Mouse (Mus musculus): ENCODE measurements at regions not wholly inside any gene's neighbourhood (a gene's known extent, or its start where the extent isn't known, plus 50 kb on each side); places are given as distances from the start of the nearest gene placed in this dataset.

- ATAC-seq (ENCODE audit: insufficient number of reproducible peaks, low FRiP score, low TSS enrichment, low read depth) = no peak
- H3K4me3 ChIP-seq (ENCODE audit: low read depth, low read length) = no peak overlapping the region
These were observed 248.0 kb upstream of the Nr4a3 start for GRCm38 (mm10) chr4:47796977-47797376.

GRCm38 (mm10) chr4:47799165-47799564 is 245.8 kb upstream of the Nr4a3 start:
- Histone ChIP-seq H3K4me1 (ENCODE audit: control insufficient read depth, insufficient read depth, low read length) (no peaks in the 10 kb centered on the region), H3K9ac (ENCODE audit: low read length) (no peak overlapping the region), H3K4me2 (ENCODE audit: low read depth, severe bottlenecking) (no peak overlapping the region), H3K4me3 (ENCODE audit: low read depth, low read length) (no peak overlapping the region), H3K27ac (replicated peaks; ENCODE audit: low read depth, low read length) (no peak overlapping the region), H3K27me3 (ENCODE audit: control insufficient read depth, insufficient read depth, low read length) (no peaks in the 10 kb centered on the region), H3K9me3 (ENCODE audit: control insufficient read depth, low read length) (no peaks in the 10 kb centered on the region), H3K36me3 (ENCODE audit: control insufficient read depth, insufficient read depth, low read length) (no peaks in the 10 kb centered on the region)
- 93% methylated on average over 5 of the region's 5 CpGs for whole genome bisulfite sequencing
- no peak for ATAC-seq (ENCODE audit: insufficient number of reproducible peaks, low FRiP score, low TSS enrichment, low read depth)
- DNase-seq (ENCODE audit: low spot score) = no peak

More at GRCm38 (mm10) chr4:47796977-47797376, 248.0 kb upstream of the Nr4a3 start:
- Histone ChIP-seq H3K9me3 (ENCODE audit: control insufficient read depth, low read length) (no peaks in the 10 kb centered on the region), H3K4me1 (ENCODE audit: control insufficient read depth, insufficient read depth, low read length) (no peaks in the 10 kb centered on the region), H3K9ac (ENCODE audit: low read length) (no peak overlapping the region), H3K4me2 (ENCODE audit: low read depth, severe bottlenecking) (no peak overlapping the region), H3K36me3 (ENCODE audit: control insufficient read depth, insufficient read depth, low read length) (no peaks in the 10 kb centered on the region), H3K27me3 (ENCODE audit: control insufficient read depth, insufficient read depth, low read length) (no peaks in the 10 kb centered on the region), H3K27ac (replicated peaks; ENCODE audit: low read depth, low read length) (no peak overlapping the region)
- WGBS = 60% methylated on average over 4 of the region's 4 CpGs
- no peak for DNase-seq (ENCODE audit: low spot score)

GRCm38 (mm10) chr4:47803111-47803510 is 241.8 kb upstream of the Nr4a3 start:
- ATAC-seq (ENCODE audit: insufficient number of reproducible peaks, low FRiP score, low TSS enrichment, low read depth) (no peak), DNase-seq (ENCODE audit: low spot score) (no peak)
- Histone ChIP-seq H3K9ac (ENCODE audit: low read length) (no peak overlapping the region), H3K27ac (replicated peaks; ENCODE audit: low read depth, low read length) (no peak overlapping the region), H3K4me3 (ENCODE audit: low read depth, low read length) (no peak overlapping the region), H3K4me1 (ENCODE audit: control insufficient read depth, insufficient read depth, low read length) (no peaks in the 10 kb centered on the region), H3K4me2 (ENCODE audit: low read depth, severe bottlenecking) (no peak overlapping the region), H3K9me3 (ENCODE audit: control insufficient read depth, low read length) (no peaks in the 10 kb centered on the region), H3K27me3 (ENCODE audit: control insufficient read depth, insufficient read depth, low read length) (no peaks in the 10 kb centered on the region), H3K36me3 (ENCODE audit: control insufficient read depth, insufficient read depth, low read length) (no peaks in the 10 kb centered on the region)
- 66% methylated on average over 3 of the region's 3 CpGs for WGBS

GRCm38 (mm10) chr4:47807877-47808276 is 237.1 kb upstream of the Nr4a3 start:
- H3K27ac ChIP-seq (replicated peaks; ENCODE audit: low read depth, low read length) = no peak overlapping the region
- DNase-seq (ENCODE audit: low spot score) (no peak), ATAC-seq (ENCODE audit: insufficient number of reproducible peaks, low FRiP score, low TSS enrichment, low read depth) (no peak)
- no peaks in the 10 kb centered on the region for H3K4me1 ChIP-seq (ENCODE audit: control insufficient read depth, insufficient read depth, low read length)
- no peaks in the 10 kb centered on the region for H3K9me3 ChIP-seq (ENCODE audit: control insufficient read depth, low read length)
- H3K4me2 ChIP-seq (ENCODE audit: low read depth, severe bottlenecking) = no peak overlapping the region
- no peaks in the 10 kb centered on the region for H3K36me3 ChIP-seq (ENCODE audit: control insufficient read depth, insufficient read depth, low read length)
- H3K9ac ChIP-seq (ENCODE audit: low read length) = no peak overlapping the region
- H3K27me3 ChIP-seq (ENCODE audit: control insufficient read depth, insufficient read depth, low read length) = no peaks in the 10 kb centered on the region
- 10% methylated on average over 3 of the region's 3 CpGs for WGBS
- no peak overlapping the region for H3K4me3 ChIP-seq (ENCODE audit: low read depth, low read length)

- Histone ChIP-seq H3K27ac (replicated peaks; ENCODE audit: low read depth, low read length) (no peak overlapping the region), H3K4me1 (ENCODE audit: control insufficient read depth, insufficient read depth, low read length) (no peaks in the 10 kb centered on the region), H3K9ac (ENCODE audit: low read length) (no peak overlapping the region), H3K27me3 (ENCODE audit: control insufficient read depth, insufficient read depth, low read length) (no peaks in the 10 kb centered on the region), H3K4me2 (ENCODE audit: low read depth, severe bottlenecking) (no peak overlapping the region), H3K36me3 (ENCODE audit: control insufficient read depth, insufficient read depth, low read length) (no peaks in the 10 kb centered on the region), H3K9me3 (ENCODE audit: control insufficient read depth, low read length) (no peaks in the 10 kb centered on the region), H3K4me3 (ENCODE audit: low read depth, low read length) (no peak overlapping the region)
- 74% methylated on average over 7 of the region's 7 CpGs for WGBS
- DNase-seq (ENCODE audit: low spot score) (no peak), ATAC-seq (ENCODE audit: insufficient number of reproducible peaks, low FRiP score, low TSS enrichment, low read depth) (no peak)
These were observed 230.9 kb upstream of the Nr4a3 start for GRCm38 (mm10) chr4:47814030-47814429.

- 89% methylated on average over 18 of the region's 18 CpGs for WGBS
- Histone ChIP-seq H3K9me3 (ENCODE audit: control insufficient read depth, low read length) (no peaks in the 10 kb centered on the region), H3K9ac (ENCODE audit: low read length) (no peak overlapping the region), H3K4me3 (ENCODE audit: low read depth, low read length) (no peak overlapping the region), H3K27me3 (ENCODE audit: control insufficient read depth, insufficient read depth, low read length) (no peaks in the 10 kb centered on the region), H3K4me2 (ENCODE audit: low read depth, severe bottlenecking) (no peak overlapping the region), H3K36me3 (ENCODE audit: control insufficient read depth, insufficient read depth, low read length) (no peaks in the 10 kb centered on the region), H3K27ac (replicated peaks; ENCODE audit: low read depth, low read length) (no peak overlapping the region), H3K4me1 (ENCODE audit: control insufficient read depth, insufficient read depth, low read length) (no peaks in the 10 kb centered on the region)
- DNase-seq (ENCODE audit: low spot score) (no peak), ATAC-seq (ENCODE audit: insufficient number of reproducible peaks, low FRiP score, low TSS enrichment, low read depth) (no peak)
These were observed 226.4 kb upstream of the Nr4a3 start for GRCm38 (mm10) chr4:47818371-47819159.

- WGBS = 96% methylated on average over 1 of the region's 1 CpGs
- Histone ChIP-seq H3K4me3 (ENCODE audit: low read depth, low read length) (no peak overlapping the region), H3K27ac (replicated peaks; ENCODE audit: low read depth, low read length) (no peak overlapping the region), H3K9ac (ENCODE audit: low read length) (no peak overlapping the region), H3K36me3 (ENCODE audit: control insufficient read depth, insufficient read depth, low read length) (no peaks in the 10 kb centered on the region), H3K27me3 (ENCODE audit: control insufficient read depth, insufficient read depth, low read length) (no peaks in the 10 kb centered on the region), H3K4me2 (ENCODE audit: low read depth, severe bottlenecking) (no peak overlapping the region), H3K4me1 (ENCODE audit: control insufficient read depth, insufficient read depth, low read length) (no peaks in the 10 kb centered on the region), H3K9me3 (ENCODE audit: control insufficient read depth, low read length) (no peaks in the 10 kb centered on the region)
- no peak for DNase-seq (ENCODE audit: low spot score)
- no peak for ATAC-seq (ENCODE audit: insufficient number of reproducible peaks, low FRiP score, low TSS enrichment, low read depth)
These were observed 224.4 kb upstream of the Nr4a3 start for GRCm38 (mm10) chr4:47820562-47820961.

GRCm38 (mm10) chr4:47823299-47823698 is 221.7 kb upstream of the Nr4a3 start:
- no peaks in the 10 kb centered on the region for H3K9me3 ChIP-seq (ENCODE audit: control insufficient read depth, low read length)
- no peak for DNase-seq (ENCODE audit: low spot score)
- WGBS = 85% methylated on average over 9 of the region's 9 CpGs
- H3K36me3 ChIP-seq (ENCODE audit: control insufficient read depth, insufficient read depth, low read length) = no peaks in the 10 kb centered on the region
- ATAC-seq (ENCODE audit: insufficient number of reproducible peaks, low FRiP score, low TSS enrichment, low read depth) = no peak
- H3K9ac ChIP-seq (ENCODE audit: low read length) = no peak overlapping the region
- no peak overlapping the region for H3K4me3 ChIP-seq (ENCODE audit: low read depth, low read length)
- no peak overlapping the region for H3K4me2 ChIP-seq (ENCODE audit: low read depth, severe bottlenecking)
- no peaks in the 10 kb centered on the region for H3K4me1 ChIP-seq (ENCODE audit: control insufficient read depth, insufficient read depth, low read length)
- H3K27ac ChIP-seq (replicated peaks; ENCODE audit: low read depth, low read length) = no peak overlapping the region
- H3K27me3 ChIP-seq (ENCODE audit: control insufficient read depth, insufficient read depth, low read length) = no peaks in the 10 kb centered on the region

GRCm38 (mm10) chr4:47824083-47824482 is 220.9 kb upstream of the Nr4a3 start:
- WGBS = 91% methylated on average over 15 of the region's 15 CpGs
- H3K4me2 ChIP-seq (ENCODE audit: low read depth, severe bottlenecking) = no peak overlapping the region
- ATAC-seq (ENCODE audit: insufficient number of reproducible peaks, low FRiP score, low TSS enrichment, low read depth) (no peak), DNase-seq (ENCODE audit: low spot score) (no peak)
- no peaks in the 10 kb centered on the region for H3K36me3 ChIP-seq (ENCODE audit: control insufficient read depth, insufficient read depth, low read length)
- H3K4me3 ChIP-seq (ENCODE audit: low read depth, low read length) = no peak overlapping the region
- H3K27ac ChIP-seq (replicated peaks; ENCODE audit: low read depth, low read length) = no peak overlapping the region
- H3K4me1 ChIP-seq (ENCODE audit: control insufficient read depth, insufficient read depth, low read length) = no peaks in the 10 kb centered on the region
- H3K9me3 ChIP-seq (ENCODE audit: control insufficient read depth, low read length) = no peaks in the 10 kb centered on the region
- no peaks in the 10 kb centered on the region for H3K27me3 ChIP-seq (ENCODE audit: control insufficient read depth, insufficient read depth, low read length)
- no peak overlapping the region for H3K9ac ChIP-seq (ENCODE audit: low read length)
